Mouse (Mus musculus): ENCODE data around the gene Atpaf2. TPM values are rescaled to one million over a fixed set of nuclear protein-coding genes. Genes with fewer than 3 reads are reported as not detected.

Gene Atpaf2
- polyA plus RNA-seq (2017; shearing (Covaris generic)): 46.6 TPM

GRCm38 (mm10) chr11:60417717-60418472 is at the start of gene Atpaf2:
Gene Atpaf2 (minus strand): TSS chr11:60418457.

GRCm38 (mm10) chr11:60454080-60454744 is 36.0 kb upstream of the Atpaf2 start, which contains the start of gene Drg2:
Gene Drg2 (plus strand): TSS chr11:60454591.

GRCm38 (mm10) chr11:60416963-60417716 is 1.1 kb downstream of the Atpaf2 start, which contains the start of gene Gid4:
Gene Gid4 (plus strand): TSS chr11:60417145.

DNA sequence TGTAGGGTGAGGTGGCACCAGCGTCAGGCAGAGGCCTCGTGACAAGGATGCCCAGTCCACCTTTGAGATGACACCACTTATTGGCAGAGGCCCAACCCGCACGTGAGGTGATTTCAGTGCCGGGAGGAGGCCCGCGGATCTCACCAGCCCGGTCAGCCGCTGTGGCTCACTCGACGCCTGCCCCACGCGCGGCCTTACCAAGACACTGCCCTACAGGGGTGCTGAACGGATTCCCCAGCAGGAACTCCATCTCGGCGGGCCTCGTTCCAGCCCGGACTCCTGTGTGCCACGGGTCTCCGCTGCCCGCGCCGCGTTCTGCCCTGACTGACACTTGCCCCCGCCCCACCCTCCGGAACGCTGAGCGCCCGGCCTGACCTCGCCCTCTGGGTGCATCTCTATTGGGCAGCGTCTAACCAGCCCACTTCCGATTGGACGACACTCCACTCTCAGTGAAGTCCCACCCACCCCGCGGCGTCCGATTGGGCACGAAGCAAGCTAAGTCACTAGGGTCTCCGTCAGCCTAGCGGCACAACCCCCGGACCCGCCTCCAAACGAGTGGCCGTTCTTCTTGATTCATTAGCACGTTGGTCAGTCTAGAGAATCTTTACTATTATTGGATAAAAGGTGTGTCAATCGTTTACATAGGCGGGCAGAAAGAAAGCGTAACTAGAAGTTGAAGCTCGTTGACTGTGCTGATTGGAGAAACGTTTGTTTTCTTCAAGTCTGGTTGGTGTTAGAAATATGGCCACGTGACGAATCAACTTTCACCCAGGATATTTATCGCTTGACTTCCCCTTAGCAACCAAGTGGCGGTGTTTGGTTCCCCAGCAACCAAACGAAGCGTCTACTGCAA is 65.5 kb downstream of the Atpaf2 start, which contains the start of the genes Tom1l2 and Drc3:
Tom1l2 (minus strand) TSS at position 347 of the 853 bp plus-strand sequence.
Drc3 (plus strand) TSS at position 771 of the 853 bp plus-strand sequence.

Other genes with a start within 250 kb of the Atpaf2 start
- 97.0 TPM for gene Srebf1, start 195.9 kb downstream of the Atpaf2 start, polyA plus RNA-seq (2017; shearing (Covaris generic))
- gene Tom1l2, start 65.6 kb downstream of the Atpaf2 start, polyA plus RNA-seq (2017; shearing (Covaris generic)): 84.2 TPM
- 0.96 TPM for gene Drc3, start 65.1 kb downstream of the Atpaf2 start, polyA plus RNA-seq (2017; shearing (Covaris generic))
- gene Gid4, start 1.3 kb downstream of the Atpaf2 start, polyA plus RNA-seq (2017; shearing (Covaris generic)): 9.1 TPM
- 65.4 TPM for gene Drg2, start 36.1 kb upstream of the Atpaf2 start, polyA plus RNA-seq (2017; shearing (Covaris generic))
- gene Myo15, start 50.9 kb upstream of the Atpaf2 start, polyA plus RNA-seq (2017; shearing (Covaris generic)): 0.02 TPM
- gene Alkbh5, start 117.9 kb upstream of the Atpaf2 start, polyA plus RNA-seq (2017; shearing (Covaris generic)): 4.8 TPM